Mouse (Mus musculus) testis, adult 2 months (tissue): ENCODE results near the gene Mettl1. TPM values are rescaled to one million over a fixed set of nuclear protein-coding genes. Genes with fewer than 3 reads are reported as not detected.
"Not testable (repeated sequence)": the region's sequence is repeated elsewhere in the genome, so short reads cannot be mapped to it uniquely, and the experiment has no call there.

Source experiments
- H3K27ac ChIP-seq: fragments of 200-500 bp; 2 replicates; pipeline ENCODE4 v1.5.1; 2012; ENCODE audit warnings: low read depth, low read length; ENCODE audit not compliant: control insufficient read depth, insufficient read depth
- H3K27me3 ChIP-seq: fragments of 200-500 bp; 2 replicates; pipeline ENCODE4 v1.6.1; 2012; ENCODE audit warnings: mild to moderate bottlenecking, low read length, moderate library complexity; ENCODE audit not compliant: control insufficient read depth, insufficient read depth
- H3K36me3 ChIP-seq: fragments of 200-500 bp; 2 replicates; pipeline ENCODE4 v1.6.1; 2012; ENCODE audit warnings: mild to moderate bottlenecking, low read length; ENCODE audit not compliant: control insufficient read depth, insufficient read depth
- H3K4me1 ChIP-seq: fragments of 200-500 bp; 2 replicates; pipeline ENCODE4 v1.6.1; 2012; ENCODE audit warnings: low read length; ENCODE audit not compliant: control insufficient read depth, insufficient read depth
- H3K4me3 ChIP-seq: fragments of 200-500 bp; 2 replicates; pipeline ENCODE4 v1.5.1; 2012; ENCODE audit warnings: low read depth, mild to moderate bottlenecking, low read length, moderate library complexity, mixed read lengths; ENCODE audit not compliant: control insufficient read depth
- CTCF ChIP-seq: fragments of 200-500 bp; IDR thresholded peaks from 2 replicates; pipeline ENCODE4 v1.5.1; 2012; ENCODE audit warnings: low read depth, mild to moderate bottlenecking, inconsistent platforms, low read length, moderate library complexity; ENCODE audit not compliant: control insufficient read depth, insufficient read depth, insufficient replicate concordance
- POLR2A ChIP-seq: fragments of 200-500 bp; IDR thresholded peaks from 2 replicates; pipeline ENCODE4 v1.6.1; 2012; ENCODE audit warnings: low read depth, mild to moderate bottlenecking, inconsistent platforms, low read length, moderate library complexity; ENCODE audit not compliant: control insufficient read depth
- polyA plus RNA-seq: library from polyadenylated mRNA; depleted of rRNA; stranded (reverse); fragments of >200 nt; gene quantifications from 2 replicates; pipeline ENCODE4 v1.2.3, GENCODE M21; 2012

Gene Mettl1
- polyA plus RNA-seq, 1 experiment: 9.4 TPM

- no peaks in the 10 kb centered on the region for H3K36me3 ChIP-seq
- H3K4me1 ChIP-seq: peaks cover 12% of the 10 kb centered on the region
- TF ChIP-seq POLR2A: no peak
- TF ChIP-seq CTCF: peak; percentile 94; the same call in 1 of the 2 replicates
- H3K27me3 ChIP-seq: no peaks in the 10 kb centered on the region
- H3K4me3 ChIP-seq: no peak overlapping the region
- no peak overlapping the region for H3K27ac ChIP-seq
Observed at GRCm38 (mm10) chr10:127058161-127058560, 16.9 kb downstream of the Mettl1 start.

- TF ChIP-seq CTCF (no peak), POLR2A (no peak)
- Histone ChIP-seq H3K36me3 (no peaks in the 10 kb centered on the region), H3K4me3 (no peak overlapping the region), H3K27ac (no peak overlapping the region), H3K4me1 (peaks cover 12% of the 10 kb centered on the region), H3K27me3 (no peaks in the 10 kb centered on the region)
Observed at GRCm38 (mm10) chr10:127058708-127059107, 17.5 kb downstream of the Mettl1 start.

DNA sequence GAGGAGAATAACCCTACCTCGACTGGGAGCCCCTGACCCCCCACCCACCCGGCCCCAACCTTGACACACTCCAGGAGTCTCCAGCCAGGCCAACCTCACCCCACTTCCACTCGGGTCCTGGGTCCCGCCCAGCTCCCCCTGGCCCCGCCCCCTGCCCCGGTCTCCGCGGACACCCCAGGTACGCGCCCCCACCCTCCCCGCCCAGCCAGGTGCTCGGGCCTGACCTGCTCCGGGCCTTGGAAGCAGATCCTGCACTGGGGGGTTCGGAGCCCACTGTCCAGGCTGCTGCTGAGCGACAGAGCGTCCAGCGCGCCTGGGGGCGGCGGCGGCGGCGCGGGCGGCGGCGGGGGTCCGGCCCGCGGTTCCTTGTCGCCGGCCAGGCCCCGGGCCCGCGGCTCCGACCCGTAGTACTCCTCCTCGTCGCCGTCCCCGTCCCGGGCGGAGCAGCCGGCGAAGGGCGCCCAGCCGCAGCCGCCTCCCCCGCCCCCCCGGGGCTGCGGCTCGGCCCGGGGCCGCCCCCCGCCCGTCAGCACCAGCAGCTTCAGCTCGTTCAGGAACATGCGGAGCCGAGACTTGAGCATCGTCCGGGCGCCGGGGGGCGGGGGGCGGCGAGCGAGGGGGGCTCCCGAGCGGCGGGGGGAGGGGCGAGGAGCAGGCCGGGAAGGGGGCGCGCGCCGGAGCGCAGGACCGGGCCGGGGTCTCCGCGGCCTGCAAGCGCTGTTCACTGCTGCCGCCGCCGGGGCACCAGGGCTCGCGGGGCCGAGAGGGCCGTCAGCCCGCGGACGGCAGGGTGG is 18.2 kb downstream of the Mettl1 start:
- Histone ChIP-seq H3K27ac (no peak overlapping the region), H3K4me3 (peak overlapping the region; percentile 78), H3K36me3 (no peaks in the 10 kb centered on the region), H3K27me3 (no peaks in the 10 kb centered on the region), H3K4me1 (peaks cover 19% of the 10 kb centered on the region)
- no peak for TF ChIP-seq CTCF
- no peak for TF ChIP-seq POLR2A

GRCm38 (mm10) chr10:127059968-127060916 is 19.0 kb downstream of the Mettl1 start, which contains the start of gene March9:
TSS of gene March9 (minus strand) at chr10:127060184.
- Histone ChIP-seq H3K27me3 (no peaks in the 10 kb centered on the region), H3K27ac (no peak within 1 kb of the TSS), H3K36me3 (no peaks in the 10 kb centered on the region), H3K4me1 (peaks cover 25% of the 10 kb centered on the region), H3K4me3 (peak within 1 kb of the TSS; percentile 78)
- TF ChIP-seq CTCF: no peak
- TF ChIP-seq POLR2A: no peak

- H3K4me3 ChIP-seq: no peak overlapping the region
- H3K4me1 ChIP-seq: peaks cover 25% of the 10 kb centered on the region
- H3K27me3 ChIP-seq: no peaks in the 10 kb centered on the region
- no peak overlapping the region for H3K27ac ChIP-seq
- TF ChIP-seq POLR2A: no peak
- H3K36me3 ChIP-seq: no peaks in the 10 kb centered on the region; the same call in 1 of the 2 replicates
Observed at GRCm38 (mm10) chr10:127061085-127061484, 19.9 kb downstream of the Mettl1 start.

GRCm38 (mm10) chr10:127061513-127061912 is 20.3 kb downstream of the Mettl1 start:
- no peaks in the 10 kb centered on the region; the same call in 1 of the 2 replicates for H3K36me3 ChIP-seq
- no peak overlapping the region for H3K4me3 ChIP-seq
- no peak overlapping the region for H3K27ac ChIP-seq
- H3K27me3 ChIP-seq: no peaks in the 10 kb centered on the region
- H3K4me1 ChIP-seq: peaks cover 25% of the 10 kb centered on the region
- TF ChIP-seq POLR2A: no peak
- TF ChIP-seq CTCF: no peak

GRCm38 (mm10) chr10:127062101-127062500 is 20.9 kb downstream of the Mettl1 start:
- peaks cover 25% of the 10 kb centered on the region for H3K4me1 ChIP-seq
- not testable (repeated sequence) for H3K27me3 ChIP-seq, H3K27ac ChIP-seq, H3K36me3 ChIP-seq, H3K4me3 ChIP-seq
